Mouse (Mus musculus) heart, postnatal 0 days (tissue): ENCODE data around the gene Ift20. TPM values are rescaled to one million over a fixed set of nuclear protein-coding genes. Genes with fewer than 3 reads are reported as not detected.
A peak's percentile ranks its signal among the peaks of the same experiment; 100 is the strongest.

Experiments
- ATAC-seq: fragments of 200-750 bp; cut with Nextera tagmentation; 2 replicates; pipeline ENCODE4 v1.8.0; 2017; ENCODE audit warnings: low read depth, moderate number of reproducible peaks, moderate library complexity; ENCODE audit not compliant: insufficient read depth
- DNase-seq: peaks from one replicate; pipeline ENCODE4 v3.0.0-alpha.2; 2016; ENCODE audit warnings: low spot score
- H3K27ac ChIP-seq: fragments of 300-500 bp; sonication (generic); 2 replicates; pipeline ENCODE4 v1.5.1; 2014; ENCODE audit warnings: low read depth, mild to moderate bottlenecking
- H3K27me3 ChIP-seq: fragments of 300-500 bp; sonication (generic); 2 replicates; pipeline ENCODE4 v1.6.1; 2014; ENCODE audit warnings: low read length, mixed read lengths; ENCODE audit not compliant: control insufficient read depth, insufficient read depth
- H3K36me3 ChIP-seq: fragments of 300-500 bp; sonication (generic); replicated peaks from 2 replicates; pipeline ENCODE4 v1.6.1; 2014; ENCODE audit warnings: low read length, mixed read lengths; ENCODE audit not compliant: control insufficient read depth, insufficient read depth
- H3K4me1 ChIP-seq: fragments of 300-500 bp; sonication (generic); 2 replicates; pipeline ENCODE4 v1.6.1; 2014; ENCODE audit warnings: antibody characterized with exemption; ENCODE audit not compliant: control insufficient read depth, insufficient read depth
- H3K4me2 ChIP-seq: fragments of 300-500 bp; sonication (generic); 2 replicates; pipeline ENCODE4 v1.6.1; 2014; ENCODE audit warnings: low read depth, mild to moderate bottlenecking, low read length, moderate library complexity
- H3K4me3 ChIP-seq: fragments of 300-500 bp; sonication (generic); 2 replicates; pipeline ENCODE4 v1.5.1; 2014; ENCODE audit warnings: low read depth, low read length
- H3K9ac ChIP-seq: fragments of 300-500 bp; sonication (generic); replicated peaks from 2 replicates; pipeline ENCODE4 v1.6.1; 2014; ENCODE audit warnings: low read depth, low read length, mixed read lengths
- H3K9me3 ChIP-seq: fragments of 300-500 bp; sonication (generic); replicated peaks from 2 replicates; pipeline ENCODE4 v1.6.1; 2016; ENCODE audit warnings: low read length; ENCODE audit not compliant: control insufficient read depth
- CTCF ChIP-seq: IDR thresholded peaks from 2 replicates; pipeline ENCODE4 v1.5.1; 2016; ENCODE audit warnings: antibody characterized with exemption, control low read depth, low read depth
- EP300 ChIP-seq: IDR thresholded peaks from 2 replicates; pipeline ENCODE4 v1.6.1; 2016; ENCODE audit warnings: antibody characterized with exemption, low read depth
- WGBS: fragments of 180-500 bp; shearing (Covaris S2); extraction: QIAGEN DNeasy Blood & Tissue Kit; methylation state at CpG from one replicate; pipeline ENCODE4 v1.1.7; 2014; 5-methylcytosine and 5-hydroxymethylcytosine counted together
- polyA plus RNA-seq: library from polyadenylated mRNA; unstranded; fragments of >200 nt; fragmentation: Nextera tagmentation; extraction: Ambion mirVana; gene quantifications from 2 replicates; pipeline ENCODE4 v1.2.1, GENCODE M21; 2015
- total RNA-seq: library from RNA; depleted of rRNA; stranded (reverse); fragments of >200 nt; gene quantifications from 2 replicates; pipeline ENCODE4 v1.2.3, GENCODE M21; 2014; ENCODE audit warnings: low replicate concordance

Gene Ift20
- total and polyA plus RNA-seq, 2 experiments from 2014 or later = 90.8 to 111 TPM

- no peak within 1 kb of the TSS for H3K27ac ChIP-seq
- H3K4me2 ChIP-seq = peak within 1 kb of the TSS; percentile 69
- ATAC-seq = peak; percentile 71
- 5% methylated on average over 36 of the region's 36 CpGs for WGBS
- H3K4me3 ChIP-seq = peak within 1 kb of the TSS; percentile 44
- H3K36me3 ChIP-seq = no peaks in the 10 kb centered on the region
- DNase-seq = peak; percentile 31
- H3K9ac ChIP-seq = no peak within 1 kb of the TSS
- H3K4me1 ChIP-seq = 0 out of 2 replicates have a peak, but pooled peaks cover 4% of the 10 kb centered on the region
- no peak for TF ChIP-seq CTCF
- TF ChIP-seq EP300 = no peak
- peaks cover 74% of the 10 kb centered on the region for H3K27me3 ChIP-seq
- H3K9me3 ChIP-seq = no peaks in the 10 kb centered on the region
Observed at GRCm38 (mm10) chr11:78497544-78498522, 38.3 kb upstream of the Ift20 start, which contains the start of gene Sarm1. Gene Sarm1 (minus strand): TSS chr11:78497754.

- ATAC-seq = no peak
- WGBS = 50% methylated on average over 7 of the region's 7 CpGs
- Histone ChIP-seq H3K27ac (no peak within 1 kb of the TSS), H3K4me2 (peak within 1 kb of the TSS; percentile 69), H3K9me3 (no peaks in the 10 kb centered on the region), H3K36me3 (no peaks in the 10 kb centered on the region), H3K4me3 (peak within 1 kb of the TSS; percentile 44), H3K27me3 (peaks cover 71% of the 10 kb centered on the region), H3K9ac (no peak within 1 kb of the TSS), H3K4me1 (0 out of 2 replicates have a peak, but pooled peaks cover 4% of the 10 kb centered on the region)
- DNase-seq = no peak
- no peak for TF ChIP-seq EP300
- TF ChIP-seq CTCF = no peak
Observed at GRCm38 (mm10) chr11:78499004-78499403, 37.2 kb upstream of the Ift20 start, which contains the start of gene Vtn. Gene Vtn (plus strand): TSS chr11:78499091.

- no peak for DNase-seq
- ATAC-seq = no peak
- no peaks in the 10 kb centered on the region for H3K36me3 ChIP-seq
- H3K9me3 ChIP-seq = no peaks in the 10 kb centered on the region
- H3K4me3 ChIP-seq = no peak overlapping the region
- no peak for TF ChIP-seq CTCF
- TF ChIP-seq EP300 = no peak
- no peak overlapping the region for H3K4me2 ChIP-seq
- WGBS = 43% methylated on average over 16 of the region's 16 CpGs
- H3K4me1 ChIP-seq = 0 out of 2 replicates have a peak, but pooled peaks cover 4% of the 10 kb centered on the region
- no peak overlapping the region for H3K9ac ChIP-seq
- no peak overlapping the region for H3K27ac ChIP-seq
- peaks cover 68% of the 10 kb centered on the region for H3K27me3 ChIP-seq
Observed at GRCm38 (mm10) chr11:78499543-78499942, 36.6 kb upstream of the Ift20 start.

- Histone ChIP-seq H3K9ac (no peak overlapping the region), H3K4me3 (no peak overlapping the region), H3K4me2 (no peak overlapping the region), H3K4me1 (0 out of 2 replicates have a peak, but pooled peaks cover 4% of the 10 kb centered on the region), H3K27ac (no peak overlapping the region), H3K27me3 (peaks cover 57% of the 10 kb centered on the region), H3K36me3 (no peaks in the 10 kb centered on the region), H3K9me3 (no peaks in the 10 kb centered on the region)
- TF ChIP-seq CTCF = no peak
- no peak for TF ChIP-seq EP300
- no peak for ATAC-seq
- WGBS = 61% methylated on average over 9 of the region's 9 CpGs
- DNase-seq = no peak
Observed at GRCm38 (mm10) chr11:78500623-78501202, 35.4 kb upstream of the Ift20 start.

- Histone ChIP-seq H3K9me3 (no peaks in the 10 kb centered on the region), H3K4me1 (0 out of 2 replicates have a peak, but pooled peaks cover 4% of the 10 kb centered on the region), H3K27ac (no peak overlapping the region), H3K9ac (no peak overlapping the region), H3K36me3 (peaks cover under 1% of the 10 kb centered on the region), H3K27me3 (peaks cover 49% of the 10 kb centered on the region), H3K4me3 (no peak overlapping the region), H3K4me2 (no peak overlapping the region)
- no peak for ATAC-seq
- DNase-seq = no peak
- 74% methylated on average over 20 of the region's 20 CpGs for WGBS
- TF ChIP-seq CTCF (no peak), EP300 (no peak)
Observed at GRCm38 (mm10) chr11:78501529-78501928, 34.6 kb upstream of the Ift20 start.
